ENCODE assay signal across 8 mouse cellular contexts in the genomic region with DNA sequence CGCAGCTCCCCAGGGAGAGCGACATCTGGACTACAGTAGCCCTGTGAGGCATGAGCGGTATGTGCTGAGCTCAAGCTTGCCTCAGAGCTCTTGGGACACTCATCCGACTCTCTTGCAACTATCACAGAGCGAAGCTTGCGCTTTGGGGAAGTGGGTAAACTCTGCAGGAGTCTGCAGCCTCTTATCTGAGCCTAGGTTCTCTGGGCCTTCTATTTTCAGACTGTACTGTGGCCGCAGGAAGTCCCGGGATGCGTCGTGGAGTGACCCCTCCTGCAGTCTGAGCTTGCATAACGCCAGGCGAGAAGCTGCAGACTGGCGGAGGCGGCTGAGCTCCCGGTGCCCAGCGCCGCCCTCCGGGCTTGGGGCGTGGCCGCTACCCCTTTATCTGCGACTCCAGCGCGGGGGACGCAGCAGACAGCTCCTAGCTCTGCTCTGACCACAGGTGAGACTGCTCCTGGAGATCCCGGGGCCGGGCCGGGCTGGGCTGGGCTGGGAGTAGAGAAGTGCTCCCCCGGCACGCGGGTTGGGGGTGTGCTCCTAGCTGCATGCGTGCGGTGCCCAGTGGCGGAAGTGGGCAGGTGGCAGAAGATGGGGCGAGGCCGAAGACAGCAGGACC. TPM values are rescaled to one million over a fixed set of nuclear protein-coding genes. Genes with fewer than 3 reads are reported as not detected.
DNase-seq lines count a peak whose midpoint lies in the region; ATAC-seq lines count a peak whose summit lies in the region.

A gene (plus strand): TSS at position 103 of the 616 bp plus-strand sequence.

- H3K36me3 ChIP-seq in hindbrain, embryonic 14.5 days (replicated peaks; ENCODE audit: control insufficient read depth, insufficient read depth): no peaks in the 10 kb centered on the region; the same call in 1 of the 2 replicates

- peak within 1 kb of the TSS; percentile 47 for H3K4me3 ChIP-seq in hindbrain, embryonic 14.5 days (replicated peaks; ENCODE audit: low read length)

- H3K9ac ChIP-seq in hindbrain, embryonic 14.5 days: peak within 1 kb of the TSS; percentile 76

- WGBS in hindbrain, embryonic 14.5 days: 3% methylated on average over 35 of the region's 35 CpGs

- H3K4me1 ChIP-seq in hindbrain, embryonic 14.5 days (replicated peaks; ENCODE audit: control insufficient read depth, insufficient read depth, low read length): peaks cover 28% of the 10 kb centered on the region

- H3K9me3 ChIP-seq in hindbrain, embryonic 14.5 days (ENCODE audit: control insufficient read depth, low read length): no peaks in the 10 kb centered on the region

- ATAC-seq in activated CD4-positive, CD25-positive, alpha-beta regulatory T cell, adult 4 months: peak; percentile 8
- peak; percentile 66 for ATAC-seq in hindbrain, embryonic 14.5 days (ENCODE audit: low FRiP score)

- peak within 1 kb of the TSS; percentile 96 for H3K4me2 ChIP-seq in hindbrain, embryonic 14.5 days (replicated peaks)

- peak within 1 kb of the TSS; percentile 73 for H3K27ac ChIP-seq in hindbrain, embryonic 14.5 days

- no peaks in the 10 kb centered on the region for H3K27me3 ChIP-seq in hindbrain, embryonic 14.5 days (ENCODE audit: control insufficient read depth, insufficient read depth, low read length)

- DNase-seq in cerebellum, postnatal 36 days: peak; percentile 82 to 86
- DNase-seq in gastrocnemius, adult 18-20 months (ENCODE audit: low spot score): peak; percentile 66
- no peak for DNase-seq in hindbrain, embryonic 14.5 days (ENCODE audit: low spot score)
- DNase-seq in left cerebral cortex, adult 11 months (ENCODE audit: low spot score): peak; percentile 73
- DNase-seq in lung, postnatal 25 days (ENCODE audit: low spot score): peak; percentile 87
- peak; percentile 60 for DNase-seq in ovary, postnatal 14 days (ENCODE audit: low spot score)
- peak; percentile 75 for DNase-seq in thymus, postnatal 25 days

RNA-seq across cellular contexts. Expression of the gene that starts here (rescaled TPM):
- polyA plus RNA-seq in activated CD4-positive, CD25-positive, alpha-beta regulatory T cell, adult 4 months (2017; shearing (Covaris generic)): 10 to 100 TPM; 23.9 to 27.1 TPM
- 1 to 10 TPM; 2.9 to 4.4 TPM for total RNA-seq in gastrocnemius, adult 18-20 months (2021)
- 11.5 and 12.4 TPM in 2 replicates for polyA plus RNA-seq in hindbrain, embryonic 14.5 days (2014; fragmentation: Nextera tagmentation; extraction: Ambion mirVana)
